Mouse (Mus musculus) MEL (cell line): ENCODE results near the gene Gtse1.

Experiments used
- CTCF ChIP-seq, 3 experiments: IDR thresholded peaks in 2 of 3; conservative IDR thresholded peaks in 1 of 3; 2 replicates each; pipeline ENCODE4 v1.5.1; 2011 to 2012; ENCODE audit warnings: low read length in 3 of 3, low read depth in 2 of 3, mild to moderate bottlenecking in 2 of 3, improper control_type of control experiment in 1 of 3, inconsistent platforms in 1 of 3, mixed read lengths in 1 of 3, moderate library complexity in 1 of 3; ENCODE audit not compliant: control insufficient read depth in 1 of 3, insufficient read depth in 1 of 3, poor library complexity in 1 of 3, severe bottlenecking in 1 of 3
- MAX ChIP-seq: IDR thresholded peaks from 2 replicates; pipeline ENCODE4 v1.6.1; 2011; ENCODE audit warnings: low read length, improper control_type of control experiment

- TF ChIP-seq MAX (no peak), CTCF (IDR thresholded peaks at IDR 0.05 in 2 of 3, conservative IDR thresholded peaks at IDR 0.05 in 1 of 3; ENCODE audit: control insufficient read depth in 1 of 3, insufficient read depth in 1 of 3, low read depth in 2 of 3, low read length in 3 of 3, poor library complexity in 1 of 3, severe bottlenecking in 1 of 3) (peak; percentile 86 to 96 (median 86))
Measured at GRCm38 (mm10) chr15:85867696-85868095, 8.2 kb downstream of the Gtse1 start.
